Mouse (Mus musculus): ENCODE measurements around the gene Tex29. TPM values are rescaled to one million over a fixed set of nuclear protein-coding genes. Genes with fewer than 3 reads are reported as not detected.

Gene Tex29
- total and polyA plus RNA-seq, 3 experiments, result not detected

GRCm38 (mm10) chr8:11843677-11844315 is 3.5 kb downstream of the Tex29 start:
- TF ChIP-seq MYB (IDR thresholded peaks at IDR 0.05; ENCODE audit: low read depth, low read length) (no peak), TBP (IDR thresholded peaks at IDR 0.05; ENCODE audit: low read depth, low read length) (no peak), POLR2AphosphoS5 (IDR thresholded peaks at IDR 0.05; ENCODE audit: borderline replicate concordance, low read depth, low read length) (no peak), ZMIZ1 (IDR thresholded peaks at IDR 0.05; ENCODE audit: low read depth, low read length) (no peak)
- DNase-seq (ENCODE audit: low read depth, low spot score), result no peak
- no peak overlapping the region for H3K27ac ChIP-seq (ENCODE audit: control insufficient read depth, low read depth, low read length)

DNA sequence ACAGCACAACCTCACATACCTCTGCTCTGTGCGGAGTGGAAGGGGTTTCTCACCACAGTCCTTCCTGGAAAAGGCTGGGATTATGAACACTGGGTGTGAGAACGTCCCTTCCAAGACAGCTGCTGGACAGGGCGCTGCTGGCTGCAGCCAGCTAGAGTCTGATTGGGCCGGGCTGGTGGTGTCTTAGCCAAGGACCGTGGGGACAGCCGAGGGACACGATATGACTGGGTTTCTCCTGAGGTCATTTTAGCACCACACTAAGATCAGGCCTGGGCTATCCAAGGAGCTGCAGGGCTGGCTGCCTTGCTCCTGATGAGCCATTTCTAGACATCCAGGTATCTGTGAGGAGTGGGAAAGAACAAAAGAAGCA is 4.0 kb downstream of the Tex29 start:
- Histone ChIP-seq H3K27ac (ENCODE audit: control insufficient read depth, low read depth, low read length) (no peak overlapping the region), H3K79me2 (ENCODE audit: control insufficient read depth, insufficient read depth, low read length, poor library complexity) (no peaks in the 10 kb centered on the region), H3K4me3 (ENCODE audit: control insufficient read depth in 1 of 2, insufficient read depth in 1 of 2, low read depth in 2 of 2, low read length in 2 of 2) (no peak overlapping the region), H3K27me3 (ENCODE audit: control insufficient read depth in 1 of 2, insufficient read depth in 2 of 2, low read length in 2 of 2) (no peaks in the 10 kb centered on the region; a peak in 1 of 4 replicates), H3K9me3 (replicated peaks; ENCODE audit: insufficient read depth, low read length) (no peaks in the 10 kb centered on the region), H3K36me3 (ENCODE audit: control insufficient read depth in 1 of 2, insufficient read depth in 2 of 2, low read length in 2 of 2) (no peaks in the 10 kb centered on the region), H3K9ac (ENCODE audit: control insufficient read depth, low read depth, low read length, poor library complexity, severe bottlenecking) (no peak overlapping the region), H3K4me1 (ENCODE audit: control insufficient read depth in 1 of 2, insufficient read depth in 2 of 2, low read length in 2 of 2) (no peaks in the 10 kb centered on the region)
- DNase-seq (ENCODE audit: low read depth, low spot score), result no peak
- no peak for TF ChIP-seq ZC3H11A (IDR thresholded peaks at IDR 0.05; ENCODE audit: low read depth, low read length)

More at GRCm38 (mm10) chr8:11843677-11844315, 3.5 kb downstream of the Tex29 start:
- Histone ChIP-seq H3K27me3 (ENCODE audit: control insufficient read depth in 1 of 2, insufficient read depth in 2 of 2, low read length in 2 of 2) (no peaks in the 10 kb centered on the region; a peak in 1 of 4 replicates), H3K9ac (ENCODE audit: control insufficient read depth, low read depth, low read length, poor library complexity, severe bottlenecking) (no peak overlapping the region), H3K9me3 (replicated peaks; ENCODE audit: insufficient read depth, low read length) (no peaks in the 10 kb centered on the region), H3K79me2 (ENCODE audit: control insufficient read depth, insufficient read depth, low read length, poor library complexity) (no peaks in the 10 kb centered on the region), H3K4me3 (ENCODE audit: control insufficient read depth in 1 of 2, insufficient read depth in 1 of 2, low read depth in 2 of 2, low read length in 2 of 2) (no peak overlapping the region), H3K4me1 (ENCODE audit: control insufficient read depth in 1 of 2, insufficient read depth in 2 of 2, low read length in 2 of 2) (no peaks in the 10 kb centered on the region), H3K36me3 (ENCODE audit: control insufficient read depth in 1 of 2, insufficient read depth in 2 of 2, low read length in 2 of 2) (no peaks in the 10 kb centered on the region)

DNA sequence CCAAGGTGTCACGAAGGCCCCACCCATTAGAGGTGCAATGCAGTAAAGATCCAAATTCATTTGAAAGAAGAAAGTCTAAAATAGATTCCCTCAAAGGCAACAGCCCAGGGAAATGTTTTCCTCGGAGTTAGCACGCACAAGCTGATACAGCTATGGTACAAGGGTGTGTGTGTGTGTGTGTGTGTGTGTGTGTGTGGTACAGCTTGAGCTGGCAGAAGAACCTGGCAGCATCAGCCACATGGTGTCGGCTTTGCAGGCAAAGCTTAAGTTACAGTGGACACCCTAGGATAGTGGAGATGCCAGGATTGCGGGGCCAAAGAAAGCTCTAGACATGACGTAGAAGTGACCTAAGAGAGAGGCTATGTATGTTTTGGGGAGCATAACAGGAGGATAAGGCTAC is 6.5 kb downstream of the Tex29 start:
- H3K36me3 ChIP-seq (ENCODE audit: control insufficient read depth in 1 of 2, insufficient read depth in 2 of 2, low read length in 2 of 2), result no peaks in the 10 kb centered on the region
- no peaks in the 10 kb centered on the region for H3K4me1 ChIP-seq (ENCODE audit: control insufficient read depth in 1 of 2, insufficient read depth in 2 of 2, low read length in 2 of 2)
- H3K27ac ChIP-seq (ENCODE audit: control insufficient read depth, low read depth, low read length), result no peak overlapping the region
- H3K79me2 ChIP-seq (ENCODE audit: control insufficient read depth, insufficient read depth, low read length, poor library complexity), result no peaks in the 10 kb centered on the region
- no peaks in the 10 kb centered on the region for H3K9me3 ChIP-seq (replicated peaks; ENCODE audit: insufficient read depth, low read length)
- no peak for TF ChIP-seq TCF12 (IDR thresholded peaks at IDR 0.05; ENCODE audit: low read depth, low read length)
- TF ChIP-seq ETS1 (IDR thresholded peaks at IDR 0.05; ENCODE audit: low read depth, low read length), result no peak
- TF ChIP-seq HCFC1 (IDR thresholded peaks at IDR 0.05; ENCODE audit: low read depth, low read length), result no peak
- TF ChIP-seq MAZ (IDR thresholded peaks at IDR 0.05; ENCODE audit: low read depth, low read length), result no peak
- TF ChIP-seq RAD21 (IDR thresholded peaks at IDR 0.05; ENCODE audit: low read depth, low read length), result no peak
- TF ChIP-seq RCOR1 (IDR thresholded peaks at IDR 0.05; ENCODE audit: low read depth, low read length), result no peak
- no peak for TF ChIP-seq ZC3H11A (IDR thresholded peaks at IDR 0.05; ENCODE audit: low read depth, low read length)
- no peak for TF ChIP-seq GATA1 (IDR thresholded peaks at IDR 0.05; ENCODE audit: low read depth, low read length)
- TF ChIP-seq NRF1 (IDR thresholded peaks at IDR 0.05; ENCODE audit: insufficient read depth, low read depth, low read length, poor library complexity, severe bottlenecking), result no peak
- no peak for TF ChIP-seq UBTF (IDR thresholded peaks at IDR 0.05; ENCODE audit: borderline replicate concordance, insufficient read depth, low read depth, low read length)
- no peak for TF ChIP-seq CHD1 (IDR thresholded peaks at IDR 0.05; ENCODE audit: low read depth, low read length)
- TF ChIP-seq JUND (IDR thresholded peaks at IDR 0.05; ENCODE audit: low read depth, low read length), result no peak
- H3K4me3 ChIP-seq (ENCODE audit: control insufficient read depth in 1 of 2, insufficient read depth in 1 of 2, low read depth in 2 of 2, low read length in 2 of 2), result no peak overlapping the region
- no peak overlapping the region for H3K9ac ChIP-seq (ENCODE audit: control insufficient read depth, low read depth, low read length, poor library complexity, severe bottlenecking)
- H3K27me3 ChIP-seq (ENCODE audit: control insufficient read depth in 1 of 2, insufficient read depth in 2 of 2, low read length in 2 of 2), result no peaks in the 10 kb centered on the region; a peak in 1 of 4 replicates
- DNase-seq (ENCODE audit: low read depth, low spot score), result no peak

Data from MEL (cell line).